Mouse (Mus musculus) granulocyte monocyte progenitor cell, adult 5-6 weeks (primary cell): ENCODE data around the gene Mta3. TPM values are rescaled to one million over a fixed set of nuclear protein-coding genes. Genes with fewer than 3 reads are reported as not detected.

Source experiments
- ATAC-seq: replicated peaks from 2 replicates; pipeline ENCODE4 v1.8.0; 2016; ENCODE audit warnings: mild to moderate bottlenecking, moderate TSS enrichment, inconsistent platforms; ENCODE audit not compliant: poor library complexity, severe bottlenecking
- total RNA-seq, 2 experiments: library from RNA; stranded (forward) in 1 of 2; stranded (reverse) in 1 of 2; fragments of 200-712, 200-1000 nt in 1 of 2; fragments of >200 nt in 1 of 2; fragmentation: Nextera tagmentation in 1 of 2; gene quantifications; 2 replicates each; pipeline ENCODE4 v1.2.3; 2014 to 2017

The Mta3 gene
- total RNA-seq, 2 experiments from 2014 or later: 21.1 to 21.3 TPM

- ATAC-seq: no peak
These were observed 164.4 kb downstream of the Mta3 start for GRCm38 (mm10) chr17:83870385-83870784.

Other genes with a start within 250 kb of the Mta3 start
- gene Cox7a2l, start 188.8 kb upstream of the Mta3 start, total RNA-seq (2014; fragmentation: Nextera tagmentation): 206 and 241 TPM in 2 replicates
- 194 and 229 TPM in 2 replicates for gene Cox7a2l, start 188.8 kb upstream of the Mta3 start, total RNA-seq (2017)
- gene Kcng3, start 74.3 kb upstream of the Mta3 start, total RNA-seq (2014; fragmentation: Nextera tagmentation): not detected in 2 replicates
- gene Kcng3, start 74.3 kb upstream of the Mta3 start, total RNA-seq (2017): not detected in 2 replicates
- gene Haao, start 141.8 kb downstream of the Mta3 start, total RNA-seq (2014; fragmentation: Nextera tagmentation): 36.7 and 42.2 TPM in 2 replicates
- 17.0 and 26.2 TPM in 2 replicates for gene Haao, start 141.8 kb downstream of the Mta3 start, total RNA-seq (2017)